Mouse (Mus musculus): ENCODE measurements around the gene Lix1. TPM values are rescaled to one million over a fixed set of nuclear protein-coding genes. Genes with fewer than 3 reads are reported as not detected.
A peak's percentile ranks its signal among the peaks of the same experiment; 100 is the strongest.
"Not testable (repeated sequence)": the region's sequence is repeated elsewhere in the genome, so short reads cannot be mapped to it uniquely, and the experiment has no call there.

The Lix1 gene
- polyA plus RNA-seq, 1 experiment from 2014 or later = 96.2 TPM

DNA sequence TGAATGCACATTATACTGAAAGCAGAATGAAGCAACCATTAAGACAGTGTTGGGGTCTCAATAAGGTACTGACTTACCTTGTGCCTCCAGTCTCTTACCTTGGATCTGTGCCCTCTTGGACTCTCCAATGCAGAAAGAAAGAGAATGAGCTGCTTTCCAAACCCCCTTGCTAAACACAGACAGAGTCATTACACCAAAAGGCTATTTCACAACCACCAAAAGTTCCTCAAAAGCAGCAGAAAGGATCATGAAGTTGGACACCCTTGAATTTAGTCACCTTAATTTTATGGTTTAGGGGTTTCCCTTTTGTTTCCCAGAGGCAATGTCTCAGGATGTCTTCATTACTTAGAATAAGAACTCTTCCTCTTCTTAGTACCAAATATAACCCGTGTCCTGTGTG lies 52.1 kb downstream of the Lix1 start:
- Histone ChIP-seq H3K27ac (replicated peaks) (no peak overlapping the region), H3K36me3 (peaks cover 36% of the 10 kb centered on the region), H3K27me3 (ENCODE audit: low read depth, poor library complexity, severe bottlenecking) (no peaks in the 10 kb centered on the region), H3K9me3 (replicated peaks) (no peaks in the 10 kb centered on the region), H3K4me1 (peaks cover 8% of the 10 kb centered on the region), H3K4me3 (no peak overlapping the region)
- WGBS = 89% methylated on average over 1 of the region's 1 CpGs
- no peak for DNase-seq (ENCODE audit: low spot score)

- Histone ChIP-seq H3K36me3 (no peaks in the 10 kb centered on the region), H3K9me3 (replicated peaks) (no peaks in the 10 kb centered on the region), H3K4me1 (no peaks in the 10 kb centered on the region), H3K27ac (replicated peaks) (no peak overlapping the region), H3K27me3 (ENCODE audit: low read depth, poor library complexity, severe bottlenecking) (no peaks in the 10 kb centered on the region), H3K4me3 (no peak overlapping the region)
- no peak for DNase-seq (ENCODE audit: low spot score)
- 74% methylated on average over 2 of the region's 2 CpGs for WGBS
Observed at GRCm38 (mm10) chr17:17485789-17486188, 83.3 kb downstream of the Lix1 start.

DNA sequence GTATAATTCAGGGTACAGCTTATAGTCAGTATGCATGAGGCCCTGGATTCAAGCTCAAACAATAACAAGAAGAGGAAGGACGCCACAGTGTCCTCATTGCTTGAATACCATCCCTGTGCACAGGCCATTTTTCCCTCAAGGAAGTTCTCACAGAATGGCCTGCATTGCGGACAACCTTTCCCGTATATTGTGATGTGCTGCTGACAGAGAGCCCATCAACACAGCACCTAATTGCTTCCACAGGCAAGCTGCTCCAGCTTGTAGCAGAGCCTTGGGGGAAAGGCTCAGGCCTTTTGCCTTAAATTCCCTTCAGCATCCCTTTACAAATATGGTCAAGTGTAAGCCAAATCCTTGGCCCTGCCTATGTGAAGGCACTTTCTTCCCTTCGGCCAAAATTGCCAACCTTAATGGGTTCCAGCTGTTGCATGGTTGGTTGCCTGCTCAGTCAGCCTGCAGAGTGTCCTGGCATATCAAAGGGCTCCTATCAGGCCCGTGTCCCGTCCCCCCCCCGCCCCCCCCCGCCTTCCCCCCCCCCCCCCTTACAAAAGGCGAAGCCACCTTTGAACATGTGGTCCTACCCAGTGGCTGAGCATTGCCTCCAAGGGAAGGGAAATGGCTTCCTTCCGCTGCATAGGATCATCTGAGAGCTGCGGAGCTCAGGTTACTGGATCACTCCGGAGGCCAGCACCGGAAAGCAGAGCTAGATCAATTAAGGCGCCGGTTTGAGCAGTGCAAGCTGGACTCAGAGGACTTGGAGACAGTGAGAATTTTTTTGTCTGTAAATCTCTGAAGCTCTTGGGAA lies 88.5 kb downstream of the Lix1 start:
- Histone ChIP-seq H3K9me3 (replicated peaks) (no peaks in the 10 kb centered on the region), H3K27ac (replicated peaks) (peak overlapping the region; percentile 23; the same call in 1 of the 2 replicates), H3K36me3 (no peaks in the 10 kb centered on the region), H3K27me3 (ENCODE audit: low read depth, poor library complexity, severe bottlenecking) (no peaks in the 10 kb centered on the region), H3K4me1 (no peaks in the 10 kb centered on the region), H3K4me3 (no peak overlapping the region)
- 56% methylated on average over 14 of the region's 15 CpGs for WGBS
- DNase-seq (ENCODE audit: low spot score) = peak; percentile 28

- H3K4me3 ChIP-seq = no peak overlapping the region
- no peaks in the 10 kb centered on the region for H3K36me3 ChIP-seq
- H3K4me1 ChIP-seq = no peaks in the 10 kb centered on the region
- WGBS = 82% methylated on average over 7 of the region's 7 CpGs
- no peaks in the 10 kb centered on the region for H3K27me3 ChIP-seq (ENCODE audit: low read depth, poor library complexity, severe bottlenecking)
- no peak for DNase-seq (ENCODE audit: low spot score)
- H3K9me3 ChIP-seq (replicated peaks) = no peaks in the 10 kb centered on the region
- no peak overlapping the region for H3K27ac ChIP-seq (replicated peaks)
Observed at GRCm38 (mm10) chr17:17491622-17492001, 89.1 kb downstream of the Lix1 start.

GRCm38 (mm10) chr17:17492116-17492515 lies 89.6 kb downstream of the Lix1 start:
- Histone ChIP-seq H3K4me3 (no peak overlapping the region), H3K9me3 (replicated peaks) (no peaks in the 10 kb centered on the region), H3K27ac (replicated peaks) (no peak overlapping the region), H3K4me1 (no peaks in the 10 kb centered on the region), H3K27me3 (ENCODE audit: low read depth, poor library complexity, severe bottlenecking) (no peaks in the 10 kb centered on the region), H3K36me3 (no peaks in the 10 kb centered on the region)
- DNase-seq (ENCODE audit: low spot score) = no peak
- 90% methylated on average over 8 of the region's 8 CpGs for WGBS

DNA sequence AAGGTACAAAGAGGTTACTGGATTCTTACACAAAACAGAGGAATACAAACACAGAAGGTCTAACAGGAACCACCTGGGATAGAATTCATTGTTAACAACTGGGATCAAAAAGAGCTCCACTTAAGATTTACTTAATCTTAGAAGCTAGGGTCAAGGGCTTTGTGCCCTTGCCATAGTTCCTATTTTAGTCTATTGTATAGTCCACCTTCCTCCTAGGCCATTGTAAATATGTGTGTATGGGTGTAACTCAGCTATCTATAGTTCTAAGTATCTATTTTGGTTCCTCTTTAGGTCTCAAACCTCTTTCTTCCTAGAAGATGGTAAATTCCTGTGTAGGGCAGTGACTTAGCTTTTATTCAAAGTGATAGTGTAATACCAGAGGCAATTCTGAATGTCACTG lies 93.8 kb downstream of the Lix1 start:
- not testable (repeated sequence) for H3K36me3 ChIP-seq; H3K4me3 ChIP-seq; DNase-seq (ENCODE audit: low spot score); H3K27ac ChIP-seq (replicated peaks); H3K9me3 ChIP-seq (replicated peaks); H3K4me1 ChIP-seq; H3K27me3 ChIP-seq (ENCODE audit: low read depth, poor library complexity, severe bottlenecking)

DNA sequence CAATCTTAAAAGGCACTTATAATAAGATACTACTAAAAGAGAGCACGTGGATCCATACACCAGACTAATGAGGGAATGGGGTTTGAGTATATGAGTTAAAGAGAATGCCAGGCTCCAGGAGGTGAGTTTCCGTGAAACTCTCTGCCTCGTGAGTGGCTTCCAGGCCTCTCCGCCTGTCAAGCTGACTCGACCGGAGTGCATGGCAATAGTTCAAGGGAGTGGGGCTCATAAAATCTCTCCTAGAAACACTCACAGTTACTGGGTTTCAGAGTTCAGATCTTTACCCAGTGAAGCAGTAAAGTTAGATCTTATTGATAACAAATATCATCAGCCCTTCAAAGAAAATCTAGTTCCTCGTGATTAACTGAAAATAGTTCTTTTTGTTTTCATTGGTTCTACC lies 94.3 kb downstream of the Lix1 start:
- DNase-seq (ENCODE audit: low spot score) = no peak
- no peaks in the 10 kb centered on the region for H3K36me3 ChIP-seq

DNA sequence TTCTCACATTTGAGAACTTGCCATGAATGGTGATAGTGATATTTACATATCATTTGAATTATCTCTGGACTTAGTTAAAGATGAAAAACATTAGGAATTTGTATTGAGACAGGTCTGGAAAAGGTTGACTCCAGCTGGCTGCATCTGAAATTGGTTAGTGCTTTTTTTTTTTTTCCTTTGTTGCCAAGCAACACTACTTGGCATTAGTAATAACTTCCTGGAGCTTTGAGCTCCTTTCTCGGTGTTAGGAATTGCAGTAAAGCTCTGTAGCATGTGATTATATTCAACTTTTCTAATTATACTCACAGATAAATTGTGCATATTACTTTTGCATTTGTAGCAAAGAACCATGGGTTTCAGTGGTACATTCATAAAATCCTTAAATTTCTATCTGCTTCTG lies 96.4 kb downstream of the Lix1 start:
- no peak for DNase-seq (ENCODE audit: low spot score)
- Histone ChIP-seq H3K27ac (replicated peaks) (no peak overlapping the region), H3K4me3 (no peak overlapping the region), H3K27me3 (ENCODE audit: low read depth, poor library complexity, severe bottlenecking) (no peaks in the 10 kb centered on the region), H3K4me1 (peaks cover 6% of the 10 kb centered on the region; the same call in 1 of the 2 replicates), H3K36me3 (no peaks in the 10 kb centered on the region), H3K9me3 (replicated peaks) (no peaks in the 10 kb centered on the region)
- 28% methylated on average over 1 of the region's 1 CpGs for WGBS

More for the DNA sequence above, 94.3 kb downstream of the Lix1 start:
- Histone ChIP-seq H3K27ac (replicated peaks) (no peak overlapping the region), H3K9me3 (replicated peaks) (no peaks in the 10 kb centered on the region), H3K4me3 (no peak overlapping the region), H3K4me1 (peaks cover 6% of the 10 kb centered on the region; the same call in 1 of the 2 replicates), H3K27me3 (ENCODE audit: low read depth, poor library complexity, severe bottlenecking) (no peaks in the 10 kb centered on the region)
- WGBS = 93% methylated on average over 7 of the region's 7 CpGs

DNA sequence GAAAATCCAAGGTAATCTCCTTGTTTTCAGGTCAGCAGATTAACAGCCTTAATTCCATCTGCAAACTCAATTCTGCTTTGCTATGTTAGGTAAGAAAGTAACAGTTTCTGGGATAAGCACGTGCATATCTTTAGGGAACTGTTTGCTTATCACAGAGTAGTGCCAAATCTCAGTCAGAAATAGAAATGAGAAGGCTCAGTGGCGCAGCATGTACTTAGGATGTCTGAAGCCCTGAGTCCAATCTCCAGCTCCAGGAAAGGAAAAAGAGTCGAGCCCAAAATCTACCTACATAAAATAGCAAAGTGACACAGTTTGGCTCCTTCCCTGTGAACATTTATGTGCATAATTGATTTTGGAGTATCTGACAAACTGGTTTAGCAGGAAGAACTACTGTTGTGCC lies 96.8 kb downstream of the Lix1 start:
- no peaks in the 10 kb centered on the region for H3K9me3 ChIP-seq (replicated peaks)
- no peak overlapping the region for H3K27ac ChIP-seq (replicated peaks)
- H3K36me3 ChIP-seq = no peaks in the 10 kb centered on the region
- H3K4me1 ChIP-seq = peaks cover 6% of the 10 kb centered on the region; the same call in 1 of the 2 replicates
- DNase-seq (ENCODE audit: low spot score) = no peak
- WGBS = 76% methylated on average over 3 of the region's 3 CpGs
- H3K27me3 ChIP-seq (ENCODE audit: low read depth, poor library complexity, severe bottlenecking) = no peaks in the 10 kb centered on the region
- no peak overlapping the region for H3K4me3 ChIP-seq

DNA sequence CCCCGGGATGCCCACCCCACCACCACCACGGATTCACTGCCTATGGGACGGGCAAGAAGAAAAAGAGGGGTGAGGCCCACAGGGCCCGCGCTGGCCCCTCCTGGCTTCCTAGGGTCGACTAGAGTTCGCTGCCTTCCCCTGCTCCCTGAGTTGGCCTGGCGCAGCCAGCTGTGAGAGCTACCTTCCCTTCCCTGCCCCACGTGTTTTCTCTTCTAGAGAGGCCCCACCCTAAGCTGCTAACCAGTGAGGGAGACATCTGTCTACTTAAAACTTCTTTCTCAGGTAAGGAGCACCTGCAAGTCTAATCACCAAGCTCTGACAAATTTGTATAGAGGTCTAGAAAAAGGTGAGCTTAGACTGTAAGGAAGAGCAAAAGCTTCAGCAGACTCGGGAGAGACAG lies 104.2 kb downstream of the Lix1 start:
- Histone ChIP-seq H3K4me1 (no peaks in the 10 kb centered on the region), H3K27ac (replicated peaks) (no peak overlapping the region), H3K9me3 (replicated peaks) (0 out of 2 replicates have a peak, but pooled peaks cover 4% of the 10 kb centered on the region), H3K36me3 (no peaks in the 10 kb centered on the region), H3K27me3 (ENCODE audit: low read depth, poor library complexity, severe bottlenecking) (no peaks in the 10 kb centered on the region), H3K4me3 (no peak overlapping the region)
- DNase-seq (ENCODE audit: low spot score) = no peak
- 90% methylated on average over 10 of the region's 10 CpGs for WGBS

Other genes with a start within 250 kb of the Lix1 start
- gene Riok2, start 28.4 kb upstream of the Lix1 start, polyA plus RNA-seq (2016; fragmentation: Nextera tagmentation; extraction: Ambion mirVana) = 28.5 and 28.7 TPM in 2 replicates
- 5.7 and 6.9 TPM in 2 replicates for gene Lnpep, start 222.4 kb downstream of the Lix1 start, polyA plus RNA-seq (2016; fragmentation: Nextera tagmentation; extraction: Ambion mirVana)